Mouse (Mus musculus) spleen, adult 2 months (tissue): Measurements from ENCODE around the gene Gm21992. TPM values are rescaled to one million over a fixed set of nuclear protein-coding genes. Genes with fewer than 3 reads are reported as not detected.

Experiments used
- DNase-seq, 2 experiments: peaks; one replicate each; pipeline versions ENCODE4 v3.0.0 to v3.0.0-alpha.2; 2012 to 2021; ENCODE audit warnings: low spot score in 2 of 2, low read depth in 1 of 2
- H3K27ac ChIP-seq: fragments of 200-500 bp; 2 replicates; pipeline ENCODE4 v1.5.1; 2012; ENCODE audit warnings: low read length, inconsistent platforms; ENCODE audit not compliant: insufficient read depth
- H3K27me3 ChIP-seq: fragments of 200-500 bp; 2 replicates; pipeline ENCODE4 v1.6.1; 2012; ENCODE audit warnings: mild to moderate bottlenecking, moderate library complexity, low read length, inconsistent platforms; ENCODE audit not compliant: control insufficient read depth, insufficient read depth
- H3K36me3 ChIP-seq: fragments of 200-500 bp; 2 replicates; pipeline ENCODE4 v1.6.1; 2012; ENCODE audit warnings: mild to moderate bottlenecking, low read length, inconsistent platforms; ENCODE audit not compliant: control insufficient read depth, insufficient read depth
- H3K4me1 ChIP-seq: fragments of 200-500 bp; 2 replicates; pipeline ENCODE4 v1.6.1; 2011; ENCODE audit warnings: inconsistent platforms; ENCODE audit not compliant: control insufficient read depth, insufficient read depth, insufficient read length
- H3K4me3 ChIP-seq: fragments of 200-500 bp; 2 replicates; pipeline ENCODE4 v1.5.1; 2011; ENCODE audit warnings: mild to moderate bottlenecking, inconsistent platforms; ENCODE audit not compliant: insufficient read depth, insufficient read length; ENCODE audit errors: extremely low read depth
- CTCF ChIP-seq: fragments of 200-500 bp; IDR thresholded peaks from 2 replicates; pipeline ENCODE4 v1.5.1; 2011; ENCODE audit warnings: mild to moderate bottlenecking, inconsistent platforms; ENCODE audit not compliant: insufficient read depth, insufficient read length, insufficient replicate concordance; ENCODE audit errors: extremely low read depth
- POLR2A ChIP-seq: fragments of 200-500 bp; IDR thresholded peaks from 2 replicates; pipeline ENCODE4 v1.6.1; 2011; ENCODE audit warnings: low read depth, low read length, inconsistent platforms
- WGBS: fragments of 180-500 bp; shearing (Covaris S2); methylation state at CpG from one replicate; pipeline ENCODE4 v1.1.7; 2018; 5-methylcytosine and 5-hydroxymethylcytosine counted together
- polyA plus RNA-seq: library from polyadenylated mRNA; depleted of rRNA; stranded (reverse); fragments of >200 nt; gene quantifications from 2 replicates; pipeline ENCODE4 v1.2.3, GENCODE M21; 2012

Gm21992 gene
- polyA plus RNA-seq, 1 experiment, result 15.0 TPM

DNA sequence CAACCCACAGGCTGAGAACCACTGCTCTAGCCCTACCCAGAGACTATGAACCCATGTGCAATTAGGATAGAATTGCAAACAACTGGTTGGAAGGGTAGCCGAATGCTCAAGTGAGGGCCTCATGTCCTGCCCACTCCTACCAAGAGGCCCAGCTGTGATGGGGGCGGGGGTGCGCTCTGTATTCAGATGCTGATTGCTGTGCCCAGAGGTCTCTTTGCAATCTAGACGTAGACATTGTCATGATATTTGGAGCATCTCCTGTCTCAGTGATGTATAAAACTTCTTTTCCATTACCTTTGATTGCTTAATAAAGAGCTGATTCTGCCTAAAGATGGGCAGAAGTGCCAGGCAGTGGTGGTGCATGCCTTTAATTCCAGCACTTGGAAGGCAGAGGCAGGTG lies 38.4 kb upstream of the Gm21992 start:
- Histone ChIP-seq H3K27ac (no peak overlapping the region), H3K27me3 (peaks cover 2% of the 10 kb centered on the region; the same call in 1 of the 2 replicates), H3K4me1 (no peaks in the 10 kb centered on the region), H3K36me3 (no peaks in the 10 kb centered on the region), H3K4me3 (no peak overlapping the region)
- WGBS, result 81% methylated on average over 4 of the region's 4 CpGs
- DNase-seq, result no peak
- TF ChIP-seq POLR2A (no peak), CTCF (no peak)

- 26% methylated on average over 7 of the region's 7 CpGs for WGBS
- Histone ChIP-seq H3K27ac (no peak overlapping the region), H3K4me1 (no peaks in the 10 kb centered on the region), H3K27me3 (no peaks in the 10 kb centered on the region), H3K4me3 (no peak overlapping the region), H3K36me3 (no peaks in the 10 kb centered on the region)
- TF ChIP-seq POLR2A (no peak), CTCF (peak; percentile 32; the same call in 1 of the 2 replicates)
- DNase-seq, result no peak
Measured at GRCm38 (mm10) chr19:4847490-4847889, 36.1 kb upstream of the Gm21992 start.

GRCm38 (mm10) chr19:4845846-4846245 lies 34.4 kb upstream of the Gm21992 start:
- no peak overlapping the region for H3K27ac ChIP-seq
- no peaks in the 10 kb centered on the region for H3K36me3 ChIP-seq
- WGBS, result 65% methylated on average over 2 of the region's 2 CpGs
- H3K4me1 ChIP-seq, result no peaks in the 10 kb centered on the region
- no peak for DNase-seq
- H3K4me3 ChIP-seq, result no peak overlapping the region
- no peak for TF ChIP-seq CTCF
- H3K27me3 ChIP-seq, result no peaks in the 10 kb centered on the region

- Histone ChIP-seq H3K36me3 (no peaks in the 10 kb centered on the region), H3K4me3 (no peak overlapping the region), H3K27me3 (no peaks in the 10 kb centered on the region), H3K4me1 (peaks cover 3% of the 10 kb centered on the region; the same call in 1 of the 2 replicates), H3K27ac (peak overlapping the region; percentile 61; the same call in 1 of the 2 replicates)
- no peak for DNase-seq
- TF ChIP-seq POLR2A (no peak), CTCF (no peak)
- WGBS, result 42% methylated on average over 2 of the region's 2 CpGs
Measured at GRCm38 (mm10) chr19:4842611-4843010, 31.2 kb upstream of the Gm21992 start.

GRCm38 (mm10) chr19:4840848-4841247 lies 29.4 kb upstream of the Gm21992 start:
- H3K27ac ChIP-seq, result no peak overlapping the region

GRCm38 (mm10) chr19:4839149-4839548 lies 27.7 kb upstream of the Gm21992 start, which contains the start of the genes Ccs and Ccdc87:
Ccs (minus strand) TSS chr19:4839332.
Ccdc87 (plus strand) TSS chr19:4839366.
- TF ChIP-seq CTCF, result no peak
- peak; percentile 26; the same call in 1 of the 2 replicates for TF ChIP-seq POLR2A
- Histone ChIP-seq H3K4me1 (peaks cover 3% of the 10 kb centered on the region; the same call in 1 of the 2 replicates), H3K36me3 (no peaks in the 10 kb centered on the region), H3K27ac (no peak within 1 kb of the TSS), H3K4me3 (peak within 1 kb of the TSS; percentile 68), H3K27me3 (no peaks in the 10 kb centered on the region)
- DNase-seq, result peak; percentile 84 to 92
- WGBS, result 1% methylated on average over 25 of the region's 25 CpGs

More at GRCm38 (mm10) chr19:4840848-4841247, 29.4 kb upstream of the Gm21992 start:
- DNase-seq, result no peak
- Histone ChIP-seq H3K4me1 (peaks cover 3% of the 10 kb centered on the region; the same call in 1 of the 2 replicates), H3K27me3 (no peaks in the 10 kb centered on the region), H3K4me3 (no peak overlapping the region), H3K36me3 (no peaks in the 10 kb centered on the region)
- TF ChIP-seq CTCF (no peak), POLR2A (no peak)
- WGBS, result 83% methylated on average over 9 of the region's 9 CpGs

DNA sequence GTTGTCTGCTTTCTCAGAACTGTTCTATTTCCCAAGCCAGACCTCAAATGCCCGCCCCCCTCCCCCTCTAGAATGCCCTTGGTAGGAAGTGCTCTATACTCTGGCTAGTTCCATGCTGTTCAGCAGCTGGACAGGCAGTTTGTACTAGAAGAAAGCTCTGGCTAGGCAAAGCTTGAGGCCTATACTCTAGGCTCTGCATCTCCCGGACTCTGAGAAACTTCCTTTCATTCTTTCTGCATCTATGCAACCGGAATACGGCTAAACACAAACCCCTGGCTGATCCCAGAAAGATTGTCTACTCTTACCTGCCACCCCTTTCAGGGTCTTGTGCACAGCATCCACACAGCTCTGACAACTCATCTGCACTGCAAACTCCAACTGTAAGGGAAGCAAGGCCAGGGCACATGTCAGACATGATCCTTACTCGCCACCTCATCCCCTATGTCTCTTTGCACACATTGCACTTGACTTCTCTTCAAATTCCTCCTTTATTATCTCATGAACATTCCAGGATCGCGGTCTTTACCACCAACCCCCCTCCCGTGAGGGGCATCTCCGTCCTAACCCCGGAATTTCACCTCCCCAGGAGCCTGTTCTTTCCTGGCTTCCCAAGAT lies 27.2 kb upstream of the Gm21992 start:
- Histone ChIP-seq H3K27me3 (no peaks in the 10 kb centered on the region), H3K36me3 (no peaks in the 10 kb centered on the region), H3K27ac (no peak overlapping the region), H3K4me1 (peaks cover 3% of the 10 kb centered on the region; the same call in 1 of the 2 replicates), H3K4me3 (peak overlapping the region; percentile 68)
- TF ChIP-seq CTCF (no peak), POLR2A (no peak)
- 30% methylated on average over 10 of the region's 10 CpGs for WGBS
- DNase-seq, result no peak
